In the genomic region with DNA sequence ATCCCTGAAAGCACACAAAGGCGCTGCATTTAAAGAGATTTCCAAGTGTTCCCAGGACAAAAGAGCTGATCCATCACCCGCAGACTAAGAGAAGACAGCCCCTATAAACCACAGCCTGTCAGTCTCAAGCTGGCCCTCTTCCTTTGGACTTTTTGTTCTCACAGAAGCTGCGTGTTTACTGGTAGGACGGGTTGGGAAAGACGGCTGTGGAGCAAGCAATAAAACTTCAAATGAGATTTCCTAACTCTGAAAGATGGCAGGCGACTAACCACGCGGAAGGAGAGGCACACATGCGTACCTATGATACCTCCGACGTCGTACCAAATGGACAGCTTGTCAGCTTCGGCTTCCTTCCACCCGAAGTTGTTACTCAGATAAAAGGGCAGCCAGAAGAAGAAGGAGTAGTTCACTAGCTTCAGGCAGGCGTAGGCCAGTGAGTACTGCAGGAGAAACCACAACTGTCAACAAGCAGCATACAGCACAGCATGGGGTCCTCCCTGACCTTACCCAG, we compare ENCODE assay signal across 9 mouse cellular contexts. TPM values are rescaled to one million over a fixed set of nuclear protein-coding genes. Genes with fewer than 3 reads are reported as not detected.
DNase-seq lines count a peak whose midpoint lies in the region; ATAC-seq lines count a peak whose summit lies in the region.
"Had no signal": no experiment of that assay in that cellular context is flagged by ENCODE, and none has a peak within 500 bp of the region (broad histone marks: within the 10 kb centered on the region; RNA-seq: fewer than 3 reads in every experiment).

No protein-coding gene starts in this region.

- no peak overlapping the region for H3K9ac ChIP-seq in forebrain, embryonic 12.5 days

- 11% methylated on average over 15 of the region's 15 CpGs for WGBS in forebrain, embryonic 12.5 days

- no peak overlapping the region for H3K4me2 ChIP-seq in forebrain, embryonic 12.5 days

- H3K27ac ChIP-seq in forebrain, embryonic 12.5 days = peak overlapping the region; percentile 76

- intact Hi-C loops in left cerebral cortex, postnatal 14 days (cut with DNase I) = no loop called here

- H3K27me3 ChIP-seq in forebrain, embryonic 12.5 days = no peaks in the 10 kb centered on the region

- peak; percentile 20 for DNase-seq in CD8-positive naive resting alpha-beta T cell, adult 2 months (ENCODE audit: low read depth in 2 of 2, low spot score in 2 of 2)
- DNase-seq in Muller cell, postnatal 12 days (ENCODE audit: inconsistent ontology term) = peak; percentile 28
- DNase-seq in lung, postnatal 36 days = peak; percentile 24
- no peak for DNase-seq in left cerebral cortex, postnatal 14 days (ENCODE audit: low spot score in 2 of 2)
- no peak for DNase-seq in frontal cortex, adult 2 months (ENCODE audit: extremely low spot score in 1 of 2, low spot score in 1 of 2)
- no peak for DNase-seq in cerebellum, postnatal 4 days (ENCODE audit: low spot score in 2 of 2)
- DNase-seq: thymus, postnatal 36 days had no signal

- peaks cover 46% of the 10 kb centered on the region for H3K4me1 ChIP-seq in forebrain, embryonic 12.5 days

- no peaks in the 10 kb centered on the region for H3K9me3 ChIP-seq in forebrain, embryonic 12.5 days

- H3K36me3 ChIP-seq in forebrain, embryonic 12.5 days (replicated peaks) = peaks cover 55% of the 10 kb centered on the region

- no peak overlapping the region for H3K4me3 ChIP-seq in forebrain, embryonic 12.5 days (replicated peaks)

- ATAC-seq in forebrain, embryonic 12.5 days (ENCODE audit: low FRiP score) = 0 out of 2 replicates have a peak, but pooled peaks have one; percentile 37
- no peak for ATAC-seq in megakaryocyte-erythroid progenitor cell, adult 5-6 weeks (replicated peaks; ENCODE audit: low FRiP score, low TSS enrichment, poor library complexity, severe bottlenecking)

RNA-seq across cellular contexts. Expression of gene Slc37a3, which starts 30.4 kb away (rescaled TPM):
- polyA plus RNA-seq in forebrain, embryonic 12.5 days (2016; fragmentation: Nextera tagmentation; extraction: Ambion mirVana) = 49.0 and 52.1 TPM in 2 replicates
- 10 to 100 TPM; 64.9 to 80.9 TPM for total RNA-seq in left cerebral cortex, postnatal 14 days (2021)
- 30.6 and 34.8 TPM in 2 replicates for polyA plus RNA-seq in frontal cortex, adult 2 months (2012; rRNA removed)
- 6.6 and 14.7 TPM in 2 replicates for total RNA-seq in megakaryocyte-erythroid progenitor cell, adult 5-6 weeks (2014; fragmentation: Nextera tagmentation)
- 1.7 and 1.9 TPM in 2 replicates for total RNA-seq in megakaryocyte-erythroid progenitor cell, adult 5-6 weeks (2017)

RNA-seq across cellular contexts. Expression of gene Rab19, which starts 33.9 kb away (rescaled TPM):
- 0.13 and 0.36 TPM in 2 replicates for polyA plus RNA-seq in forebrain, embryonic 12.5 days (2016; fragmentation: Nextera tagmentation; extraction: Ambion mirVana)
- not detected for total RNA-seq in left cerebral cortex, postnatal 14 days (2021)
- 0.22 and 0.27 TPM in 2 replicates for polyA plus RNA-seq in frontal cortex, adult 2 months (2012; rRNA removed)
- total RNA-seq in megakaryocyte-erythroid progenitor cell, adult 5-6 weeks (2014; fragmentation: Nextera tagmentation) = 0.20 and 0.92 TPM in 2 replicates
- 1.1 and 4.4 TPM in 2 replicates for total RNA-seq in megakaryocyte-erythroid progenitor cell, adult 5-6 weeks (2017)

Comparison
In these comparisons a context has a peak if more than half of its experiments do, and no peak if none do; other contexts are left out.
1. DNase-seq: peak in CD8-positive naive resting alpha-beta T cell, adult 2 months (2 of 2), Muller cell, postnatal 12 days (single experiment) and lung, postnatal 36 days (single experiment); none in left cerebral cortex, postnatal 14 days (0 of 2), frontal cortex, adult 2 months (0 of 2) and cerebellum, postnatal 4 days (0 of 2).
2. RNA of gene Slc37a3, which starts 30.4 kb away (total RNA-seq): 64.9 to 80.9 TPM in left cerebral cortex, postnatal 14 days; 1.7 to 14.7 TPM in megakaryocyte-erythroid progenitor cell, adult 5-6 weeks; every median in the first group is over 4 times any median in the second.